Mouse (Mus musculus) kidney, postnatal 0 days (tissue): ENCODE measurements around the gene Shb. TPM values are rescaled to one million over a fixed set of nuclear protein-coding genes. Genes with fewer than 3 reads are reported as not detected.
"Not testable (repeated sequence)": the region's sequence is repeated elsewhere in the genome, so short reads cannot be mapped to it uniquely, and the experiment has no call there.

ENCODE experiments used
- ATAC-seq: fragments of 200-750 bp; cut with Nextera tagmentation; replicated peaks from 2 replicates; pipeline ENCODE4 v1.8.0; 2017; ENCODE audit warnings: low read depth, moderate number of reproducible peaks, moderate TSS enrichment, moderate library complexity; ENCODE audit not compliant: low FRiP score
- DNase-seq: peaks from one replicate; pipeline ENCODE4 v3.0.0-alpha.2; 2016; ENCODE audit warnings: low spot score
- H3K27ac ChIP-seq: fragments of 300-500 bp; sonication (generic); 2 replicates; pipeline ENCODE4 v1.5.1; 2014; ENCODE audit warnings: mild to moderate bottlenecking
- H3K27me3 ChIP-seq: fragments of 300-500 bp; sonication (generic); 2 replicates; pipeline ENCODE4 v1.6.1; 2014; ENCODE audit warnings: low read length, mixed read lengths; ENCODE audit not compliant: insufficient read depth
- H3K36me3 ChIP-seq: fragments of 300-500 bp; sonication (generic); 2 replicates; pipeline ENCODE4 v1.6.1; 2014; ENCODE audit warnings: low read length, mixed read lengths; ENCODE audit not compliant: insufficient read depth
- H3K4me1 ChIP-seq: fragments of 300-500 bp; sonication (generic); replicated peaks from 2 replicates; pipeline ENCODE4 v1.6.1; 2014; ENCODE audit warnings: antibody characterized with exemption, low read length, mixed read lengths; ENCODE audit not compliant: insufficient read depth
- H3K4me2 ChIP-seq: fragments of 300-500 bp; sonication (generic); 2 replicates; pipeline ENCODE4 v1.6.1; 2014; ENCODE audit warnings: mild to moderate bottlenecking, low read length, moderate library complexity, mixed read lengths
- H3K4me3 ChIP-seq: fragments of 300-500 bp; sonication (generic); replicated peaks from 2 replicates; pipeline ENCODE4 v1.5.1; 2014; ENCODE audit warnings: low read depth, low read length
- H3K9ac ChIP-seq: fragments of 300-500 bp; sonication (generic); 2 replicates; pipeline ENCODE4 v1.6.1; 2014; ENCODE audit warnings: low read depth, low read length
- H3K9me3 ChIP-seq: fragments of 300-500 bp; sonication (generic); replicated peaks from 2 replicates; pipeline ENCODE4 v1.6.1; 2016; ENCODE audit warnings: low read length, inconsistent platforms, mixed read lengths
- CTCF ChIP-seq: IDR thresholded peaks from 2 replicates; pipeline ENCODE4 v1.5.1; 2016; ENCODE audit warnings: antibody characterized with exemption, low read depth, mild to moderate bottlenecking, moderate library complexity
- WGBS: fragments of 180-500 bp; shearing (Covaris S2); extraction: QIAGEN DNeasy Blood & Tissue Kit; methylation state at CpG from one replicate; pipeline ENCODE4 v1.1.7; 2014; 5-methylcytosine and 5-hydroxymethylcytosine counted together
- polyA plus RNA-seq: library from polyadenylated mRNA; unstranded; fragments of >200 nt; fragmentation: Nextera tagmentation; extraction: Ambion mirVana; gene quantifications from 2 replicates; pipeline ENCODE4 v1.2.1, GENCODE M21; 2015

Shb gene
- polyA plus RNA-seq, 1 experiment from 2014 or later, result 6.6 TPM

DNA sequence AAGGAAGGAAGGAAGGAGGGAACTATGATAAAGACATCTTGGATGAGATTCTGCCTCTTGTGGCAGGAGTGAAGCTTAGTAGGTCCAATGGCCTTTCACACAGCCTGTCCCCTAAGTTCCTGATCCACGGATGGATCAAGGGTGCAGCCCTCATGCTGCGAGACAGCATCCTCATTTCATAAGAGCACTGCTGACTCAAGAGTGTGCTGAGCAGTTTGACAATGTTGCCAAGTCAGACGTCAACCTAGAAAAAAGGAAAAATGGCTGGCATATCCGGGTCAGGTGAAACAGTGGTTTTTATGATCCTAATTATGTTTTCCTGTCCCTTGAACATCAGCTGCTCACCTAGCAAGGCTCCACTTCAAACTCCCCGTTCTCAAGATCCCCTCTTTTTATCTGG is 138.6 kb downstream of the Shb start:
- ATAC-seq (no peak), DNase-seq (no peak)
- 85% methylated on average over 5 of the region's 5 CpGs for WGBS
- peaks cover 12% of the 10 kb centered on the region for H3K36me3 ChIP-seq
- TF ChIP-seq CTCF, result no peak
- no peak overlapping the region for H3K4me3 ChIP-seq
- no peak overlapping the region for H3K27ac ChIP-seq
- no peaks in the 10 kb centered on the region for H3K27me3 ChIP-seq
- no peaks in the 10 kb centered on the region for H3K9me3 ChIP-seq
- no peaks in the 10 kb centered on the region for H3K4me1 ChIP-seq
- no peak overlapping the region for H3K4me2 ChIP-seq
- H3K9ac ChIP-seq, result no peak overlapping the region

DNA sequence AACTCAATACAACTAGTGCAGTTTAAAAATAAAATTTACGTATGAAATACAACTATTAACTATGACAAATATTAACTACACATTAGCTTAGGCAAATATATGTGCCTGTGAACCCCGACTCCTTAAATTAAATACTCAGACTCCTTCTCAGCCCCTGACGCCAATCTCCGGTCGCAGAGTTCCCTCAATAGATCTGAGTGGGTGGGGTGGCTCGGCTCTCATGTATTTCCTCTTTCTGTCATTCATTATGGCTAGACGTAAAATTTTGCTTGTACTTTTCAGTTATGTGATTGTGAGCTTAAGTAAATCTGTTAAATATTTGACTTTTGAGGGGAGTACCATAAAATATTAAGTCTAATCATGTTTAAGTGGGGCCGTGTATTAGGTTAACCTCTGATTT is 139.3 kb downstream of the Shb start:
- H3K9ac ChIP-seq, result no peak overlapping the region
- ATAC-seq (no peak), DNase-seq (no peak)
- no peaks in the 10 kb centered on the region for H3K4me1 ChIP-seq
- 0 out of 2 replicates have a peak, but pooled peaks cover 6% of the 10 kb centered on the region for H3K36me3 ChIP-seq
- no peak overlapping the region for H3K4me2 ChIP-seq
- no peak overlapping the region for H3K4me3 ChIP-seq
- H3K27me3 ChIP-seq, result no peaks in the 10 kb centered on the region
- no peak overlapping the region for H3K27ac ChIP-seq
- WGBS, result 68% methylated on average over 8 of the region's 8 CpGs
- H3K9me3 ChIP-seq, result no peaks in the 10 kb centered on the region
- TF ChIP-seq CTCF, result no peak

DNA sequence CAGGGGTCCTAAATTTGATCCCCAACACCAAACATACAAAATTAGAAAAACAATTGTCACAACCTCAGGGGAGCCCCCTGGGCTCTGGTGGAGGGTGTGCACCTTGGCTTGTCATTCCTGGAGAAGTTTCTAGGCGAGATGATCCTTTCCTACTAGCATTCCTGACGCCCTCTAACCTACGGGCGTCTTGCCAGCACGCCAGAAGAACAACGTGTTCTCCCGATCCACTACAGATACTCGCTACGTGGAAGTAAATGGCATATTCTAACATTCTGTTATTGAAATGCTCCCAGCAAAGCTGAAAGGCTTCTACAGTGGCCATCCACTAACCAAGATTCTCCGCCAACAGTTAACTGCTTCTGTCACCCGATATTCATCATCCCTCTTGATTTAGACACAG is 139.7 kb downstream of the Shb start:
- ATAC-seq (no peak), DNase-seq (no peak)
- Histone ChIP-seq H3K36me3 (0 out of 2 replicates have a peak, but pooled peaks cover 5% of the 10 kb centered on the region), H3K9ac (no peak overlapping the region), H3K4me1 (no peaks in the 10 kb centered on the region), H3K27ac (no peak overlapping the region), H3K9me3 (no peaks in the 10 kb centered on the region), H3K4me3 (no peak overlapping the region), H3K4me2 (no peak overlapping the region), H3K27me3 (no peaks in the 10 kb centered on the region)
- WGBS, result 66% methylated on average over 11 of the region's 11 CpGs
- TF ChIP-seq CTCF, result no peak

DNA sequence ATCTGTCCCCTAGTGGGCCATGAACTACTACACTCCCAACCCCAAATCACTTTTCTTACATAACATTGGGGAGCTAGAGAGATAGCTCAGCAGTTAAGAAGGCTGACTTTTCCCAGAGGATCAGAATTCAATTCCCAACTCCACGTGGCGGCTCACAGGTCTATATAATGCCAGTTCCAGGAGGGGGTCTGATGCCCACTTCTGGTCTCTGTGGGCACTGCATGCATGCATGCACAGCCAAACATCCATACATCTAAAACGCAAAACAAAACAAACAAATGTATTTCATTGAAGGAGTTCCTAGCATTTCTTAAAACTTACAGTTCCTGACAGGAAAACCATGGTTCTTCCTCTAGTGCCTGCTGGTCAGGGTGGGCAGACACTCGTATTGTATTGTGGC is 140.2 kb downstream of the Shb start:
- no peak for ATAC-seq
- WGBS, result 68% methylated on average over 4 of the region's 4 CpGs

DNA sequence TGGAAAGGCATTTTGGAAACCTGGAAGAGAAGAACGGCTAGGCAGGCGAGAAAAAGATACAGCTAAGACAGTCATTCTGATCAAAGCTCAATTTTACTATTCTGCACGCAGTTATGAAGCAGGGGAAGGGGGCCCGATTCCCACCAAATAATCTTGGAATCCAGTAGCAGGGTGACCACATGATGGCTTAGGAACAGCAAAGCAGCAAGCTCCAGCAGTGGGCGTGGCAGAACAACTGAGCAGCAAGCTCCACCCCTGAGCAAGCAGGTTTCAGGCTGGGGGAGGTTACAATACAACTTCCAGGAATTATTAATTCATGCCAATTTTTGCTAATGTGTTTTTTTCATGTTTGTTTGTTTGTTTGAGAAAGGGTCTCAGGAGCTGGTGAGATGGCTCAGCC is 145.0 kb downstream of the Shb start:
- not testable (repeated sequence) for DNase-seq, ATAC-seq, H3K4me2 ChIP-seq, H3K9ac ChIP-seq, H3K4me1 ChIP-seq, H3K9me3 ChIP-seq, H3K36me3 ChIP-seq, H3K27me3 ChIP-seq, H3K4me3 ChIP-seq, H3K27ac ChIP-seq
- 93% methylated on average over 5 of the region's 5 CpGs for WGBS

More for the DNA sequence above, 140.2 kb downstream of the Shb start:
- H3K27ac ChIP-seq, result no peak overlapping the region
- H3K4me1 ChIP-seq, result no peaks in the 10 kb centered on the region
- no peaks in the 10 kb centered on the region for H3K27me3 ChIP-seq
- no peak overlapping the region for H3K4me3 ChIP-seq
- 0 out of 2 replicates have a peak, but pooled peaks cover 5% of the 10 kb centered on the region for H3K36me3 ChIP-seq
- H3K9me3 ChIP-seq, result no peaks in the 10 kb centered on the region
- DNase-seq, result no peak
- H3K4me2 ChIP-seq, result no peak overlapping the region
- TF ChIP-seq CTCF, result peak; percentile 38; the same call in 1 of the 2 replicates
- H3K9ac ChIP-seq, result no peak overlapping the region

DNA sequence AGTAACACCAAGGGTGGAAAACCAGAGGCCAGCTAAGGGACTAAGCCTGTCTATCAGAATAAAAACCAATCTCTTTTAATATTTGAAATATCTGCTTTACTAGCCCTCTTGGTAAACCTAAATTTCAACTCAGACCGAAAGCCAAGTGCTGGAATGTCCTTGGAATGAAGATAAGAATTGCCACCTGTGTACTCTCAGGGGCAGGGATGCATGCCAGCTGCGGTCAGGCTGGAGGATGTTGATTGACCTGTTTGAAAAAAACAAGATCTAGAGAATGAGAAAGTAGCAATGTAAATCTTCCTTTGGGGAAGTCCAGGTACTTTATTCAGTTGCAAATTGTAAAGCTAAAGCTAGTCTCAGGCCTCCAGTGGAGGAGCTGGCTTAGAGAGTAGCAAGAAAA is 150.1 kb downstream of the Shb start:
- ATAC-seq, H3K9ac ChIP-seq, H3K36me3 ChIP-seq, H3K4me2 ChIP-seq, H3K27me3 ChIP-seq, DNase-seq, H3K9me3 ChIP-seq, H3K4me3 ChIP-seq, H3K27ac ChIP-seq, H3K4me1 ChIP-seq: not testable (repeated sequence)
- 74% methylated on average over 2 of the region's 2 CpGs for WGBS

DNA sequence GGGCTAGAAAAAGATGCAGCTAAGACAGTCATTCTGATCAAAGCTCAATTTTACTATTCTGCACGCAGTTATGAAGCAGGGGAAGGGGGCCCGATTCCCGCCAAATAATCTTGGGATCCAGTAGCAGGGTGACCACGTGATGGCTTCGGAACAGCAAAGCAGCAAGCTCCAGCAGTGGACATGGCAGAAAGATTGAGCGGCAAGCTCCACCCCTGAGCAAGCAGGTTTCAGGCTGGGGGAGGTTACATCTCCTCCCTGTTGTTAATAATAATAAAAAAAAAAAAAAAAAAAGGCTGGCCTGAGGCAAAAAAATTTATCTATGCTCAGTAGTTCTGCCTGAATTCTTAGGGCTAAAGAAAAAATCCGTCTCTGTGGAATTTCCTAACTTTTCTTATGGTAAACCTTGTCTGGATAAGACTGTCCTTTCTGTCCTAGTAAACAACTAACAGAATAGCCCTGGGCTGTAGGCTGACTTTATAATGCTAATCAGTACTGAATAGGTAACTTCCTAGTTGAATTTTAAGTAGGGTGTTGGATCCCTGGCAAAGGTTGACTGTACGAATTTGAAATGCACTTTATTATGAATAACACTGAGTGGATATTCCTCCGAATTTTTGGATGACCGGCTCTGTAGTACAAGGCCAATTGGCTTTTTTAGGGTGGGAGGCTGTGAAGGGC is 151.2 kb downstream of the Shb start:
- DNase-seq, H3K9me3 ChIP-seq, H3K4me2 ChIP-seq, H3K4me1 ChIP-seq, H3K27ac ChIP-seq, ATAC-seq, H3K36me3 ChIP-seq, H3K4me3 ChIP-seq, H3K9ac ChIP-seq, H3K27me3 ChIP-seq: not testable (repeated sequence)
- 75% methylated on average over 10 of the region's 10 CpGs for WGBS
